Mouse (Mus musculus) testis, adult 2 months (tissue): ENCODE results near the gene Bank1. TPM values are rescaled to one million over a fixed set of nuclear protein-coding genes. Genes with fewer than 3 reads are reported as not detected.

ENCODE experiments used
- H3K27ac ChIP-seq: fragments of 200-500 bp; 2 replicates; pipeline ENCODE4 v1.5.1; 2012; ENCODE audit warnings: low read depth, low read length; ENCODE audit not compliant: control insufficient read depth, insufficient read depth
- H3K27me3 ChIP-seq: fragments of 200-500 bp; 2 replicates; pipeline ENCODE4 v1.6.1; 2012; ENCODE audit warnings: mild to moderate bottlenecking, low read length, moderate library complexity; ENCODE audit not compliant: control insufficient read depth, insufficient read depth
- H3K36me3 ChIP-seq: fragments of 200-500 bp; 2 replicates; pipeline ENCODE4 v1.6.1; 2012; ENCODE audit warnings: mild to moderate bottlenecking, low read length; ENCODE audit not compliant: control insufficient read depth, insufficient read depth
- H3K4me1 ChIP-seq: fragments of 200-500 bp; 2 replicates; pipeline ENCODE4 v1.6.1; 2012; ENCODE audit warnings: low read length; ENCODE audit not compliant: control insufficient read depth, insufficient read depth
- H3K4me3 ChIP-seq: fragments of 200-500 bp; 2 replicates; pipeline ENCODE4 v1.5.1; 2012; ENCODE audit warnings: low read depth, mild to moderate bottlenecking, low read length, moderate library complexity, mixed read lengths; ENCODE audit not compliant: control insufficient read depth
- CTCF ChIP-seq: fragments of 200-500 bp; IDR thresholded peaks from 2 replicates; pipeline ENCODE4 v1.5.1; 2012; ENCODE audit warnings: low read depth, mild to moderate bottlenecking, inconsistent platforms, low read length, moderate library complexity; ENCODE audit not compliant: control insufficient read depth, insufficient read depth, insufficient replicate concordance
- POLR2A ChIP-seq: fragments of 200-500 bp; IDR thresholded peaks from 2 replicates; pipeline ENCODE4 v1.6.1; 2012; ENCODE audit warnings: low read depth, mild to moderate bottlenecking, inconsistent platforms, low read length, moderate library complexity; ENCODE audit not compliant: control insufficient read depth
- polyA plus RNA-seq: library from polyadenylated mRNA; depleted of rRNA; stranded (reverse); fragments of >200 nt; gene quantifications from 2 replicates; pipeline ENCODE4 v1.2.3, GENCODE M21; 2012

Bank1 gene
- polyA plus RNA-seq, 1 experiment = 0.11 TPM

- no peak overlapping the region for H3K27ac ChIP-seq
- no peaks in the 10 kb centered on the region for H3K27me3 ChIP-seq
Measured at GRCm38 (mm10) chr3:136106452-136106851, 219.4 kb downstream of the Bank1 start.

GRCm38 (mm10) chr3:136103339-136103738, 222.5 kb downstream of the Bank1 start:
- H3K4me3 ChIP-seq = no peak overlapping the region
- TF ChIP-seq POLR2A (no peak), CTCF (no peak)
- H3K36me3 ChIP-seq = no peaks in the 10 kb centered on the region
- no peak overlapping the region for H3K27ac ChIP-seq
- H3K27me3 ChIP-seq = no peaks in the 10 kb centered on the region
- no peaks in the 10 kb centered on the region for H3K4me1 ChIP-seq

More at GRCm38 (mm10) chr3:136106452-136106851, 219.4 kb downstream of the Bank1 start:
- Histone ChIP-seq H3K4me1 (no peaks in the 10 kb centered on the region), H3K4me3 (no peak overlapping the region), H3K36me3 (no peaks in the 10 kb centered on the region)
- TF ChIP-seq POLR2A (no peak), CTCF (no peak)

- Histone ChIP-seq H3K36me3 (no peaks in the 10 kb centered on the region), H3K4me3 (no peak overlapping the region), H3K4me1 (no peaks in the 10 kb centered on the region), H3K27ac (no peak overlapping the region), H3K27me3 (no peaks in the 10 kb centered on the region)
- no peak for TF ChIP-seq CTCF
- TF ChIP-seq POLR2A = no peak
Measured at GRCm38 (mm10) chr3:136100973-136101500, 224.8 kb downstream of the Bank1 start.

- TF ChIP-seq POLR2A (no peak), CTCF (no peak)
- H3K36me3 ChIP-seq = no peaks in the 10 kb centered on the region
- H3K4me1 ChIP-seq = no peaks in the 10 kb centered on the region
- no peaks in the 10 kb centered on the region for H3K27me3 ChIP-seq
- H3K4me3 ChIP-seq = no peak overlapping the region
- no peak overlapping the region for H3K27ac ChIP-seq
Measured at GRCm38 (mm10) chr3:136100292-136100691, 225.6 kb downstream of the Bank1 start.

- Histone ChIP-seq H3K4me1 (no peaks in the 10 kb centered on the region), H3K4me3 (no peak overlapping the region), H3K27ac (no peak overlapping the region), H3K36me3 (no peaks in the 10 kb centered on the region), H3K27me3 (no peaks in the 10 kb centered on the region)
- TF ChIP-seq POLR2A (no peak), CTCF (no peak)
Measured at GRCm38 (mm10) chr3:136086948-136087660, 238.8 kb downstream of the Bank1 start.

- no peak overlapping the region for H3K27ac ChIP-seq
- TF ChIP-seq POLR2A (no peak), CTCF (no peak)
- H3K27me3 ChIP-seq = no peaks in the 10 kb centered on the region
- H3K4me1 ChIP-seq = no peaks in the 10 kb centered on the region
- no peaks in the 10 kb centered on the region for H3K36me3 ChIP-seq
- H3K4me3 ChIP-seq = no peak overlapping the region
Measured at GRCm38 (mm10) chr3:136086431-136086830, 239.4 kb downstream of the Bank1 start.

GRCm38 (mm10) chr3:136085077-136085476, 240.8 kb downstream of the Bank1 start:
- Histone ChIP-seq H3K36me3 (no peaks in the 10 kb centered on the region), H3K27me3 (no peaks in the 10 kb centered on the region), H3K27ac (no peak overlapping the region), H3K4me1 (no peaks in the 10 kb centered on the region), H3K4me3 (no peak overlapping the region)
- TF ChIP-seq CTCF = no peak
- TF ChIP-seq POLR2A = no peak

GRCm38 (mm10) chr3:136084066-136084465, 241.8 kb downstream of the Bank1 start:
- no peak for TF ChIP-seq POLR2A
- TF ChIP-seq CTCF = no peak
- no peaks in the 10 kb centered on the region for H3K36me3 ChIP-seq
- no peaks in the 10 kb centered on the region for H3K27me3 ChIP-seq
- H3K27ac ChIP-seq = no peak overlapping the region
- H3K4me3 ChIP-seq = no peak overlapping the region
- H3K4me1 ChIP-seq = no peaks in the 10 kb centered on the region
